In the genomic region with DNA sequence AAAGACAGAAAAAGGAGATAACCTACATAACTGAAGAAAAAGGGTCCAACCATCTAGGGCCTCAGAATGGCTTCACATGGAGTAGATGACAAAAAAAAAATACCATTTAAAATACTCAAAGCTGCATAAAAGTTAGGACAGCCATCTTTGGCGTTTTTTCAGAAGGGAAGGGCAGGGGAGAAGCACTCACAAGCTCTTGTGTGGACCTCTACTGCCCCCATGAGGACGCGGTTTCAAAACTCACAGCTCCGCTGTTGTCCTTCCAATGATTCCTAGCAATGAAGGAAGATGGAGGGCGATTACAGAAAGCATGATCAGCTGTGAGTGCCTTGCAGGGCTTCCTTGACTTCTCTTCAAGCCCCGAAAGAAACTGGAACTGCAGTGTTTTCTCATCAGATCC, we compare ENCODE assay signal across 8 mouse cellular contexts.
DNase-seq lines count a peak whose midpoint lies in the region; ATAC-seq and TF ChIP-seq lines count a peak whose summit lies in the region.

No protein-coding gene starts in this region.

- no peaks in the 10 kb centered on the region for H3K4me1 ChIP-seq in forebrain, postnatal 0 days (ENCODE audit: insufficient read depth)
- H3K4me1 ChIP-seq in forebrain, embryonic 15.5 days: no peaks in the 10 kb centered on the region
- no peaks in the 10 kb centered on the region for H3K4me1 ChIP-seq in liver, embryonic 14.5 days (replicated peaks; ENCODE audit: control insufficient read depth in 2 of 2, insufficient read depth in 2 of 2, low read length in 1 of 2)
- no peaks in the 10 kb centered on the region for H3K4me1 ChIP-seq in liver, embryonic 12.5 days

- WGBS in forebrain, postnatal 0 days: 58% methylated on average over 6 of the region's 6 CpGs
- 59% methylated on average over 6 of the region's 6 CpGs for WGBS in forebrain, embryonic 15.5 days
- 60% methylated on average over 6 of the region's 6 CpGs for WGBS in liver, embryonic 14.5 days (ENCODE audit: insufficient replicate concordance)
- WGBS in liver, embryonic 12.5 days (ENCODE audit: insufficient replicate concordance): 50% methylated on average over 6 of the region's 6 CpGs

- no peaks in the 10 kb centered on the region for H3K27me3 ChIP-seq in forebrain, postnatal 0 days (ENCODE audit: insufficient read depth, low read length)
- H3K27me3 ChIP-seq in forebrain, embryonic 15.5 days: no peaks in the 10 kb centered on the region
- H3K27me3 ChIP-seq in liver, embryonic 14.5 days (ENCODE audit: control insufficient read depth, insufficient read depth, low read length): no peaks in the 10 kb centered on the region
- H3K27me3 ChIP-seq in liver, embryonic 12.5 days (replicated peaks): no peaks in the 10 kb centered on the region

- H3K4me3 ChIP-seq in forebrain, postnatal 0 days (ENCODE audit: low read depth, low read length): no peak overlapping the region
- no peak overlapping the region for H3K4me3 ChIP-seq in forebrain, embryonic 15.5 days
- H3K4me3 ChIP-seq in liver, embryonic 14.5 days (ENCODE audit: insufficient read depth in 1 of 2, low read depth in 2 of 2, low read length in 2 of 2): no peak overlapping the region
- H3K4me3 ChIP-seq in liver, embryonic 12.5 days: no peak overlapping the region

- H3K9me3 ChIP-seq in forebrain, postnatal 0 days (ENCODE audit: low read length): no peaks in the 10 kb centered on the region
- no peaks in the 10 kb centered on the region for H3K9me3 ChIP-seq in forebrain, embryonic 15.5 days
- H3K9me3 ChIP-seq in liver, embryonic 14.5 days (ENCODE audit: control insufficient read depth, low read length): no peaks in the 10 kb centered on the region
- no peaks in the 10 kb centered on the region for H3K9me3 ChIP-seq in liver, embryonic 12.5 days (replicated peaks)

- ATAC-seq in forebrain, postnatal 0 days: no peak
- no peak for ATAC-seq in forebrain, embryonic 15.5 days (replicated peaks)
- no peak for ATAC-seq in liver, embryonic 14.5 days (ENCODE audit: insufficient read depth)
- ATAC-seq in liver, embryonic 12.5 days: no peak
- ATAC-seq in frontal cortex, adult (ENCODE audit: low TSS enrichment): no peak

- no peak overlapping the region for H3K27ac ChIP-seq in forebrain, postnatal 0 days (ENCODE audit: low read depth, low read length)
- H3K27ac ChIP-seq in forebrain, embryonic 15.5 days (replicated peaks): no peak overlapping the region
- no peak overlapping the region for H3K27ac ChIP-seq in liver, embryonic 14.5 days
- no peak overlapping the region for H3K27ac ChIP-seq in liver, embryonic 12.5 days

- peak; percentile 75 for DNase-seq in forebrain, postnatal 0 days
- no peak for DNase-seq in liver, embryonic 14.5 days (ENCODE audit: low read depth in 3 of 3, low spot score in 3 of 3)
- DNase-seq in adipocyte (ENCODE audit: low spot score): peak; percentile 8
- DNase-seq in lung, postnatal 36 days: peak; percentile 78
- DNase-seq in thymus, postnatal 25 days: no peak

- no peak for TF ChIP-seq EP300 in liver, embryonic 14.5 days (IDR thresholded peaks at IDR 0.05; ENCODE audit: low read depth)

- no peaks in the 10 kb centered on the region for H3K36me3 ChIP-seq in forebrain, postnatal 0 days (ENCODE audit: insufficient read depth)
- H3K36me3 ChIP-seq in forebrain, embryonic 15.5 days: no peaks in the 10 kb centered on the region
- H3K36me3 ChIP-seq in liver, embryonic 14.5 days (replicated peaks; ENCODE audit: control insufficient read depth, insufficient read depth, low read depth): no peaks in the 10 kb centered on the region
- peaks cover 11% of the 10 kb centered on the region for H3K36me3 ChIP-seq in liver, embryonic 12.5 days

- no peak overlapping the region for H3K9ac ChIP-seq in forebrain, postnatal 0 days
- H3K9ac ChIP-seq in forebrain, embryonic 15.5 days (replicated peaks): no peak overlapping the region
- H3K9ac ChIP-seq in liver, embryonic 14.5 days (replicated peaks): no peak overlapping the region
- no peak overlapping the region for H3K9ac ChIP-seq in liver, embryonic 12.5 days

- H3K4me2 ChIP-seq in forebrain, postnatal 0 days (ENCODE audit: low read depth): no peak overlapping the region
- H3K4me2 ChIP-seq in forebrain, embryonic 15.5 days (replicated peaks): no peak overlapping the region
- no peak overlapping the region for H3K4me2 ChIP-seq in liver, embryonic 14.5 days (ENCODE audit: low read depth)
- no peak overlapping the region for H3K4me2 ChIP-seq in liver, embryonic 12.5 days

- peak; percentile 49 for TF ChIP-seq CTCF in forebrain, postnatal 0 days (IDR thresholded peaks at IDR 0.05; ENCODE audit: low read depth)
- peak; percentile 35 for TF ChIP-seq CTCF in liver, embryonic 14.5 days (IDR thresholded peaks at IDR 0.05; ENCODE audit: low read depth)

Comparison
In these comparisons a context has a peak if more than half of its experiments do, and no peak if none do; other contexts are left out.
1. DNase-seq: peak in forebrain, postnatal 0 days (single experiment), adipocyte (single experiment) and lung, postnatal 36 days (single experiment); none in liver, embryonic 14.5 days (0 of 3) and thymus, postnatal 25 days (single experiment).